Mouse (Mus musculus) thymus, adult 2 months (tissue): Measurements from ENCODE around the gene Sugt1.

Experiments
- CTCF ChIP-seq: fragments of 200-500 bp; IDR thresholded peaks from 2 replicates; pipeline ENCODE4 v1.5.1; 2012; ENCODE audit warnings: mild to moderate bottlenecking, control low read depth, low read length, moderate library complexity, borderline replicate concordance; ENCODE audit not compliant: control insufficient read depth, poor library complexity, insufficient read depth; ENCODE audit errors: extremely low read depth
- POLR2A ChIP-seq: fragments of 200-500 bp; IDR thresholded peaks from 2 replicates; pipeline ENCODE4 v1.6.1; 2012; ENCODE audit warnings: mild to moderate bottlenecking, low read length, control low read depth, moderate library complexity; ENCODE audit not compliant: control insufficient read depth, poor library complexity, insufficient read depth; ENCODE audit errors: extremely low read depth

- TF ChIP-seq POLR2A: no peak
- no peak for TF ChIP-seq CTCF
Observed at GRCm38 (mm10) chr14:79537921-79538320, 49.6 kb upstream of the Sugt1 start.
